Mouse (Mus musculus) heart, adult 8-10 months (tissue): ENCODE data around the gene Atp5g1. TPM values are rescaled to one million over a fixed set of nuclear protein-coding genes. Genes with fewer than 3 reads are reported as not detected.

ENCODE experiments used
- DNase-seq: peaks from one replicate; pipeline ENCODE4 v3.0.0; 2022; ENCODE audit warnings: low spot score
- total RNA-seq, 4 experiments: library from RNA; stranded (reverse); gene quantifications; 2 replicates each; pipeline ENCODE4 v1.2.4; 2022

The Atp5g1 gene
- total RNA-seq, 4 experiments from 2014 or later: 3,689 to 3,785 (median 3,746) TPM

DNA sequence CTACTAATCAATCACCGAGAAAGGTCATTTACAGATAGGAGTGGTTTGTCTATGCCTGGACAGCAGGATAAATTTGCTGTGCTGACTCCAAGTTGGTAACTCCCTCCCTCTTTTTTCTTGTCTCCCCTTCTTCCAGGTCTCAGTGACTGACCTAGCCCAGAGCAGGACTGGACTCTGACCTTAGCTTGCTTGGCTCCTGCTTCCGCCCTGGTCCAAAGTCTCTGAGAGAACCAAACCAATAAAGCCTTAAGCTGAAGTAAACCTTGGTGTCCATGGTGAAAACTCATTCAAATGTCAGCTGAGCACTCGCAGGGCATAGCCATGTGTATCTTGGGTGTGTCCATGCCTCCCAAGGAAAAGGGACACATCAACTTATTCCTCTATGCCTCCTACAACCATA lies 44.9 kb downstream of the Atp5g1 start:
- DNase-seq: no peak

DNA sequence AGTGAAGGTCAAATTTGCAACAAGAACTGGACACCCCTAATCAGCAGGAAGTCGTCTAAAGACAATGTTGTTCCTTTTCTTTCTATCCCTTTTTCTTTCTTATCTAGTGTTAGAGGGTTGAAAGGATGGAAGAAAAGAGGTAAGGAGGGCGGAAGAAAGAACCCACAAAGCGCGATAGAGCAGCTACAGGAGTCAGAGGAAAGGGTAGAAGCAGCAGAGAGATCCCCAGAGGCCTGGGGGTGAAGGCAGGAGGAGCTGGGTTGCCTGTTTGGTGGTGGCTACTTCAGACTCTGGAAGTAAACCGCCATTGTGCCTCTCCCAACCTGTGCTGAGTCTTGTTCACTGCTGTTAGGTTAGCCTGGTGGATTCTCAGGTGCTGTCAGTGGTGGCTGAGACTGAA lies 47.3 kb downstream of the Atp5g1 start:
- DNase-seq: no peak

DNA sequence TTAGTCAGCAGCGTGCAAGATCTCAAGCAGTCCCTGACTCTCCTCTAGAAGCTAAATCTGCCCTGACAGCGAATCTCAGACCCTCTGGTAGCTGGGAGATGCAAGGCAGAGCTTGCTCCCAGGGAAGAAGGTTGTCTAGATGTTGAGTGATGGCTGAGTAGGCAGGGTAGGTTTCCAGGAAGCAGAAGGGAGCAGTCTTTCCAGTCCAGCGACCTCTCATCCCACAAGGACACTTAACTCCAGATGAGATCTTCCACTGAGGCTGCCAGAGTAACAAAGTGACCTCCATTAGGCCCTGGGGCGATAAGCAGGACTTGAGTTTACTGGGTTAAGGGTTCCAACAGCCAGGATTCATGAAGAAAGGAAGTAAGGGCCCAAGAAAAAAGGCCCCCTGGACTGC lies 54.8 kb downstream of the Atp5g1 start:
- DNase-seq: no peak

Other genes starting within 250 kb of the Atp5g1 start
- 10 to 100 TPM; 11.6 to 19.0 (median 15.7) TPM for gene Gngt2, start 238.5 kb downstream of the Atp5g1 start, total RNA-seq
- gene Abi3, start 233.2 kb downstream of the Atp5g1 start, total RNA-seq: 10 to 100 TPM in 1 of 4 experiments, 1 to 10 TPM in 3; 7.3 to 10.8 (median 8.8) TPM
- not detected for gene B4galnt2, start 160.8 kb downstream of the Atp5g1 start, total RNA-seq
- under 1 TPM in 2 of 4 experiments, not detected in 2; 0.03 TPM for gene Igf2bp1, start 69.7 kb downstream of the Atp5g1 start, total RNA-seq
- not detected for gene Gip, start 51.1 kb downstream of the Atp5g1 start, total RNA-seq
- gene Snf8, start 40.8 kb downstream of the Atp5g1 start, total RNA-seq: 10 to 100 TPM; 41.5 to 49.4 (median 46.7) TPM
- gene Ube2z, start 10.3 kb downstream of the Atp5g1 start, total RNA-seq: 10 to 100 TPM; 28.1 to 32.7 (median 30.7) TPM
- under 1 TPM in 1 of 4 experiments, not detected in 3; 0.29 TPM for gene Calcoco2, start 36.3 kb upstream of the Atp5g1 start, total RNA-seq
- under 1 TPM in 1 of 4 experiments, not detected in 3; 0.14 TPM for gene Ttll6, start 58.1 kb upstream of the Atp5g1 start, total RNA-seq
- gene Hoxb13, start 118.6 kb upstream of the Atp5g1 start, total RNA-seq: not detected
- gene Hoxb9, start 195.8 kb upstream of the Atp5g1 start, total RNA-seq: not detected
- not detected for gene Hoxb8, start 206.2 kb upstream of the Atp5g1 start, total RNA-seq
- not detected for gene Hoxb7, start 211.0 kb upstream of the Atp5g1 start, total RNA-seq
- gene Hoxb6, start 216.8 kb upstream of the Atp5g1 start, total RNA-seq: not detected
- under 1 TPM in 1 of 4 experiments, not detected in 3; 0.11 TPM for gene Hoxb5, start 227.7 kb upstream of the Atp5g1 start, total RNA-seq
- under 1 TPM; 0.35 to 0.63 (median 0.53) TPM for gene Hoxb4, start 242.6 kb upstream of the Atp5g1 start, total RNA-seq
- gene Hoxb3, start 247.7 kb upstream of the Atp5g1 start, total RNA-seq: under 1 TPM; 0.25 to 0.37 (median 0.30) TPM